Mouse (Mus musculus): ENCODE measurements around the gene Polr3gl. TPM values are rescaled to one million over a fixed set of nuclear protein-coding genes. Genes with fewer than 3 reads are reported as not detected.

The Polr3gl gene
- polyA plus RNA-seq, 1 experiment: 17.8 TPM

- TF ChIP-seq POLR2A (IDR thresholded peaks at IDR 0.05; ENCODE audit: control insufficient read depth, low read depth, low read length) (no peak), CTCF (IDR thresholded peaks at IDR 0.05; ENCODE audit: control insufficient read depth, insufficient read depth, insufficient replicate concordance, low read depth, low read length) (no peak)
- Histone ChIP-seq H3K4me3 (ENCODE audit: control insufficient read depth, low read depth, low read length) (peak overlapping the region; percentile 61), H3K4me1 (ENCODE audit: control insufficient read depth, insufficient read depth, low read length) (peaks cover 25% of the 10 kb centered on the region), H3K27ac (ENCODE audit: control insufficient read depth, insufficient read depth, low read depth, low read length) (no peak overlapping the region), H3K27me3 (ENCODE audit: control insufficient read depth, insufficient read depth, low read length) (no peaks in the 10 kb centered on the region), H3K36me3 (ENCODE audit: control insufficient read depth, insufficient read depth, low read length) (no peaks in the 10 kb centered on the region)
Observed at GRCm38 (mm10) chr3:96598156-96599068, 4.4 kb upstream of the Polr3gl start.

DNA sequence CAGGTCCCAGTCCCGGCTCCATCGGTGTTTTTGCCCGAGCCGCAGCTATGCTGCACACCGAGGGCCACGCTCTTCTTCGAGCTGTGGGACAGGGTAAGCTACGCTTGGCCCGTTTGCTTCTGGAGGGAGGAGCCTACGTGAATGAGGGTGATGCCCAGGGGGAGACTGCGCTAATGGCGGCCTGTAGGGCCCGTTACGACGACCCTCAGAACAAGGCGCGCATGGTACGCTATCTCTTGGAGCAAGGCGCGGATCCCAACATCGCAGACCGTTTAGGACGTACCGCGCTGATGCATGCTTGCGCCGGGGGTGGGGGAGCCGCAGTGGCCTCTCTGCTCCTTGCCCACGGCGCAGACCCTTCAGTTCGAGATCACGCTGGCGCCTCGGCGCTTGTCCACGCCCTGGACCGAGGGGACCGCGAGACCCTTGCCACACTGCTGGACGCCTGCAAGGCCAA lies 3.5 kb upstream of the Polr3gl start:
- Histone ChIP-seq H3K4me3 (ENCODE audit: control insufficient read depth, low read depth, low read length) (peak overlapping the region; percentile 61), H3K27ac (ENCODE audit: control insufficient read depth, insufficient read depth, low read depth, low read length) (no peak overlapping the region), H3K27me3 (ENCODE audit: control insufficient read depth, insufficient read depth, low read length) (no peaks in the 10 kb centered on the region), H3K36me3 (ENCODE audit: control insufficient read depth, insufficient read depth, low read length) (no peaks in the 10 kb centered on the region), H3K4me1 (ENCODE audit: control insufficient read depth, insufficient read depth, low read length) (peaks cover 27% of the 10 kb centered on the region)
- TF ChIP-seq POLR2A (IDR thresholded peaks at IDR 0.05; ENCODE audit: control insufficient read depth, low read depth, low read length) (no peak), CTCF (IDR thresholded peaks at IDR 0.05; ENCODE audit: control insufficient read depth, insufficient read depth, insufficient replicate concordance, low read depth, low read length) (no peak)

DNA sequence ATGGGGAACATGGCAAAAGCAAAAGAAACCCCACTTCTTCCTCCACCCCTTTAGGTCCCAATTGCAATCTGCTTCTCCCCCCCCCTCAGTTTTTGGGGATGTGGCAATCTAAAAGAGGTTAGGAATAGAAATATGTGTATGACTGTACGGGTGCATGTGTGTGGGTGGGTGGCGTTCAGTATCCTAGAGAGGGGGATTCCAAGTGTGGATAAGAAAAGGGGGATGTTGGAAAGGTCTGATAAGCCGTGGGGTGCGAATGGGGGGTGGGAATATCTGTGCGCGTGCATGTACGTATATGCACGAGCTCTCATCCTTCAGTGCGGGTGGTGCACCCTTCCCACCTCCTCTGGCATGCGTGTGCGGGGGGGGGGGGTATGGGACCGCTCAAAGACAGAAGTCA lies 2.9 kb upstream of the Polr3gl start:
- no peak overlapping the region for H3K27ac ChIP-seq (ENCODE audit: control insufficient read depth, insufficient read depth, low read depth, low read length)
- no peaks in the 10 kb centered on the region for H3K36me3 ChIP-seq (ENCODE audit: control insufficient read depth, insufficient read depth, low read length)
- no peak for TF ChIP-seq POLR2A (IDR thresholded peaks at IDR 0.05; ENCODE audit: control insufficient read depth, low read depth, low read length)
- H3K27me3 ChIP-seq (ENCODE audit: control insufficient read depth, insufficient read depth, low read length): no peaks in the 10 kb centered on the region
- H3K4me3 ChIP-seq (ENCODE audit: control insufficient read depth, low read depth, low read length): no peak overlapping the region; the same call in 1 of the 2 replicates
- H3K4me1 ChIP-seq (ENCODE audit: control insufficient read depth, insufficient read depth, low read length): peaks cover 27% of the 10 kb centered on the region

- Histone ChIP-seq H3K27ac (ENCODE audit: control insufficient read depth, insufficient read depth, low read depth, low read length) (no peak within 1 kb of the TSS), H3K4me3 (ENCODE audit: control insufficient read depth, low read depth, low read length) (peak within 1 kb of the TSS; percentile 61), H3K36me3 (ENCODE audit: control insufficient read depth, insufficient read depth, low read length) (no peaks in the 10 kb centered on the region), H3K4me1 (ENCODE audit: control insufficient read depth, insufficient read depth, low read length) (peaks cover 24% of the 10 kb centered on the region), H3K27me3 (ENCODE audit: control insufficient read depth, insufficient read depth, low read length) (no peaks in the 10 kb centered on the region)
- TF ChIP-seq POLR2A (IDR thresholded peaks at IDR 0.05; ENCODE audit: control insufficient read depth, low read depth, low read length) (no peak), CTCF (IDR thresholded peaks at IDR 0.05; ENCODE audit: control insufficient read depth, insufficient read depth, insufficient replicate concordance, low read depth, low read length) (no peak)
Observed at GRCm38 (mm10) chr3:96596228-96596707, 2.3 kb upstream of the Polr3gl start, which contains the start of gene Ankrd34a. Gene Ankrd34a, plus strand, starts transcription at chr3:96596636.

- peaks cover 23% of the 10 kb centered on the region for H3K4me1 ChIP-seq (ENCODE audit: control insufficient read depth, insufficient read depth, low read length)
- no peak overlapping the region for H3K4me3 ChIP-seq (ENCODE audit: control insufficient read depth, low read depth, low read length)
- H3K27ac ChIP-seq (ENCODE audit: control insufficient read depth, insufficient read depth, low read depth, low read length): no peak overlapping the region
- no peaks in the 10 kb centered on the region for H3K27me3 ChIP-seq (ENCODE audit: control insufficient read depth, insufficient read depth, low read length)
- TF ChIP-seq CTCF (IDR thresholded peaks at IDR 0.05; ENCODE audit: control insufficient read depth, insufficient read depth, insufficient replicate concordance, low read depth, low read length) (no peak), POLR2A (IDR thresholded peaks at IDR 0.05; ENCODE audit: control insufficient read depth, low read depth, low read length) (no peak)
- H3K36me3 ChIP-seq (ENCODE audit: control insufficient read depth, insufficient read depth, low read length): no peaks in the 10 kb centered on the region
Observed at GRCm38 (mm10) chr3:96595661-96596060, 1.7 kb upstream of the Polr3gl start.

- no peak overlapping the region for H3K4me3 ChIP-seq (ENCODE audit: control insufficient read depth, low read depth, low read length)
- H3K27ac ChIP-seq (ENCODE audit: control insufficient read depth, insufficient read depth, low read depth, low read length): no peak overlapping the region
- H3K27me3 ChIP-seq (ENCODE audit: control insufficient read depth, insufficient read depth, low read length): no peaks in the 10 kb centered on the region
- peaks cover 23% of the 10 kb centered on the region for H3K4me1 ChIP-seq (ENCODE audit: control insufficient read depth, insufficient read depth, low read length)
- no peaks in the 10 kb centered on the region for H3K36me3 ChIP-seq (ENCODE audit: control insufficient read depth, insufficient read depth, low read length)
- TF ChIP-seq CTCF (IDR thresholded peaks at IDR 0.05; ENCODE audit: control insufficient read depth, insufficient read depth, insufficient replicate concordance, low read depth, low read length) (no peak), POLR2A (IDR thresholded peaks at IDR 0.05; ENCODE audit: control insufficient read depth, low read depth, low read length) (no peak)
Observed at GRCm38 (mm10) chr3:96594851-96595250, 870 bp upstream of the Polr3gl start.

GRCm38 (mm10) chr3:96593374-96593773 lies 607 bp downstream of the Polr3gl start:
- no peak for TF ChIP-seq CTCF (IDR thresholded peaks at IDR 0.05; ENCODE audit: control insufficient read depth, insufficient read depth, insufficient replicate concordance, low read depth, low read length)
- no peak for TF ChIP-seq POLR2A (IDR thresholded peaks at IDR 0.05; ENCODE audit: control insufficient read depth, low read depth, low read length)
- peak overlapping the region; percentile 96 for H3K27ac ChIP-seq (ENCODE audit: control insufficient read depth, insufficient read depth, low read depth, low read length)
- H3K4me3 ChIP-seq (ENCODE audit: control insufficient read depth, low read depth, low read length): peak overlapping the region; percentile 98
- no peaks in the 10 kb centered on the region for H3K36me3 ChIP-seq (ENCODE audit: control insufficient read depth, insufficient read depth, low read length)
- H3K4me1 ChIP-seq (ENCODE audit: control insufficient read depth, insufficient read depth, low read length): peaks cover 23% of the 10 kb centered on the region
- no peaks in the 10 kb centered on the region for H3K27me3 ChIP-seq (ENCODE audit: control insufficient read depth, insufficient read depth, low read length)

Data from testis, adult 2 months (tissue).